Mouse (Mus musculus) embryonic fibroblast, embryonic 13.5 days (primary cell): ENCODE results near the gene Tmem59l. TPM values are rescaled to one million over a fixed set of nuclear protein-coding genes. Genes with fewer than 3 reads are reported as not detected.

Experiments used
- H3K27ac ChIP-seq: 2 replicates; pipeline ENCODE4 v1.5.1; 2012; ENCODE audit warnings: low read length, control low read depth, inconsistent platforms; ENCODE audit not compliant: insufficient read depth
- H3K4me1 ChIP-seq: 2 replicates; pipeline ENCODE4 v1.6.1; 2011; ENCODE audit warnings: low read length; ENCODE audit not compliant: control insufficient read depth, insufficient read depth
- H3K4me3 ChIP-seq: 2 replicates; pipeline ENCODE4 v1.5.1; 2011; ENCODE audit warnings: mild to moderate bottlenecking, control low read depth, low read length; ENCODE audit not compliant: insufficient read depth
- CTCF ChIP-seq: IDR thresholded peaks from 2 replicates; pipeline ENCODE4 v1.5.1; 2011; ENCODE audit warnings: mild to moderate bottlenecking, control low read depth, low read length, moderate library complexity, borderline replicate concordance; ENCODE audit not compliant: insufficient read depth
- POLR2A ChIP-seq: IDR thresholded peaks from 2 replicates; pipeline ENCODE4 v1.6.1; 2011; ENCODE audit warnings: low read depth, mild to moderate bottlenecking, control low read depth, low read length, moderate library complexity
- polyA plus RNA-seq: library from polyadenylated mRNA; stranded (reverse); fragments of >200 nt; gene quantifications from 2 replicates; pipeline ENCODE4 v1.2.4, GENCODE M21; 2011; ENCODE audit warnings: low read depth; ENCODE audit not compliant: missing spikeins, insufficient read length

The Tmem59l gene
- 0.58 and 1.5 TPM in 2 replicates for polyA plus RNA-seq

DNA sequence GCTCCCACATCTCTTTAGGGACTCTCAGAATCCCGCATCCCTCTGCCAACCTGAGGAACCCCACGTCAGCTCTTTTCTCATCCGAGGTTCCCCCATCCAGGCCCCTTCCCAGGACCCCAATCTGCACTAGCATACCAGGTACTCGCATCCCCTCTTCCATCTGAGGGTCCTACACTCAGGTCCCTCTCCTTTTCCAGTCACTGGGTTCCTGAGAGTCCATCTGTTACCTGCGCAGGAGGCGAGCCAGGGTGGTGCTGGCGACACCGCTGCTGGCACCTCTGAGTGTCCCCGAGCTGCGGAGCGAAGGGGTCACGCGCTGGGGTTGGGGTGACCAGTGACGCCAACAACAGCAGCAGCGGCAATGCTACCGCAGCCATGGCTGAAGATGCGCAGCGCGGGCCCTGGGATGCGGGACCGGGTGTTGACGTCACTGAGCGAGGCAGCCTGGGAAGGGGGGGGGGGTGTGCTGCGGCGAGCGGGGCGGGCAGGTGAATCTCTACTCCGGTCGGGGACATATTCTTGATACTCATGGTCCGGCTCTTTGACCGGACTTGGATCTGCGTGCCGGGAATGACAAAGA lies at the start of gene Tmem59l:
Gene Tmem59l (minus strand): TSS at position 418 of the 580 bp plus-strand sequence.
- TF ChIP-seq POLR2A (no peak), CTCF (no peak)
- Histone ChIP-seq H3K4me3 (no peak within 1 kb of the TSS), H3K4me1 (peaks cover 6% of the 10 kb centered on the region), H3K27ac (no peak within 1 kb of the TSS)

GRCm38 (mm10) chr8:70535701-70536100 lies 48.5 kb upstream of the Tmem59l start:
- TF ChIP-seq POLR2A (no peak), CTCF (no peak)
- no peak overlapping the region for H3K27ac ChIP-seq
- H3K4me1 ChIP-seq: no peaks in the 10 kb centered on the region
- H3K4me3 ChIP-seq: no peak overlapping the region

GRCm38 (mm10) chr8:70535221-70535620 lies 48.1 kb upstream of the Tmem59l start:
- no peak overlapping the region for H3K4me3 ChIP-seq
- no peaks in the 10 kb centered on the region for H3K4me1 ChIP-seq
- no peak for TF ChIP-seq POLR2A
- TF ChIP-seq CTCF: no peak
- H3K27ac ChIP-seq: no peak overlapping the region

- TF ChIP-seq POLR2A: no peak
- no peak for TF ChIP-seq CTCF
- H3K27ac ChIP-seq: no peak overlapping the region
- H3K4me3 ChIP-seq: no peak overlapping the region
Measured at GRCm38 (mm10) chr8:70534281-70534680, 47.1 kb upstream of the Tmem59l start.

GRCm38 (mm10) chr8:70530314-70530713 lies 43.2 kb upstream of the Tmem59l start:
- H3K27ac ChIP-seq: no peak overlapping the region
- TF ChIP-seq POLR2A: no peak
- no peak for TF ChIP-seq CTCF
- H3K4me1 ChIP-seq: no peaks in the 10 kb centered on the region
- no peak overlapping the region for H3K4me3 ChIP-seq

More at GRCm38 (mm10) chr8:70534281-70534680, 47.1 kb upstream of the Tmem59l start:
- no peaks in the 10 kb centered on the region for H3K4me1 ChIP-seq

GRCm38 (mm10) chr8:70529741-70530161 lies 42.6 kb upstream of the Tmem59l start:
- no peak for TF ChIP-seq CTCF
- TF ChIP-seq POLR2A: no peak
- H3K4me3 ChIP-seq: no peak overlapping the region
- no peaks in the 10 kb centered on the region for H3K4me1 ChIP-seq
- no peak overlapping the region for H3K27ac ChIP-seq

DNA sequence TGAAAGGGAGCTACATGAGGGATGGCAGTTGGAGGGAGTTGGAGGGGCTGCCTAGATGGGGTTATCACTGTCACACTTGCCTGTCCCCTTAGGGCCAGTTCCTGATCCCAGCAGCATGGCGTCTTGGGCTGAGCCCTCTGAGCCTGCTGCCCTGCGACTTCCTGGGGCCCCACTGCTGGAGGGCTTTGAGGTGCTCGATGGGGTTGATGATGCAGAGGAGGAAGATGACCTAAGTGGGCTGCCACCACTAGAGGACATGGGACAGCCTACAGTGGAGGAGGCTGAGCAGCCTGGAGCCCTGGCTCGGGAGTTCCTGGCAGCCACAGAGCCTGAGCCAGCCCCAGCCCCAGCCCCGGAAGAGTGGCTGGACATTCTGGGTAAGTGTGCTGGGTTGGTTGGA lies 42.1 kb upstream of the Tmem59l start:
- Histone ChIP-seq H3K4me3 (no peak overlapping the region), H3K4me1 (no peaks in the 10 kb centered on the region), H3K27ac (no peak overlapping the region)
- TF ChIP-seq POLR2A (0 out of 2 replicates have a peak, but pooled peaks have one; percentile 8), CTCF (no peak)

- Histone ChIP-seq H3K4me1 (no peaks in the 10 kb centered on the region), H3K4me3 (peak overlapping the region; percentile 96), H3K27ac (0 out of 2 replicates have a peak overlapping the region, but pooled peaks have one; percentile 3)
- TF ChIP-seq POLR2A (no peak), CTCF (no peak)
Measured at GRCm38 (mm10) chr8:70528182-70528797, 41.1 kb upstream of the Tmem59l start.

DNA sequence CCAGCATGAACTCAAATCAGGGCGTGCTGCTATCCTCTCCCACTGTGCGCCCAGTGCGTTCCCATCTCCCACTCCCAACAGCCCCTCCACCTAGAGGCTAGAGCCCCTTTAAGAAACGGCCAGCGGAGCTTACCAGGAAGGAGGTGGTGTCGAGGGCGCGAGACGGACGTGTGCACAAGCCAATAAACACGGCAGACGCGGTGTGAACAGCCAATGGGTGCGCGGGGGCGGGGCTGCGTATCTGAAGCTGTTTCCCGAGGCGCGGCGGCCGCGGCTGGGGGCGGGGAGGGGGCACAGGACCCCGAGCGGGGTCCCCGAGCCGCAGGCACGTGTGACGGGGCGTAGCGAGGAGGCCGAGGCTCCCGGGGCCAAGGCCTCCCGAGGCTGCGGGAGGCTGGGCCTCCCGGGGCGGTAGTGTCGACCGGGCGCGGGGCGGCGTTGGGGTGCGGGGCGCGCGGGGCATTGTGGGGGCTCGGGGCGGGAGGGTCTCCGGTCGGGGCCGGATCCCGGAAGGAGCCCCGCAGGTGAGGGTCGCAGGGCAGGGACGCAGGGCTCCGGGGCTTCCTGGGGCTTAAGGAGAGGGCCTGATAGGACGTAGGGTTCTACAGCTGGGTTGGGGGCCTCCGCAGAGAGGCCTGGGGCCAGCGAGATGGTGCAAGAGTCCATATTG lies 40.5 kb upstream of the Tmem59l start, which contains the start of the genes Fkbp8 and Kxd1:
Gene Fkbp8 (plus strand): TSS at position 213 of the 670 bp plus-strand sequence.
Gene Kxd1 (minus strand): TSS at position 445 of the 670 bp plus-strand sequence.
- Histone ChIP-seq H3K27ac (0 out of 2 replicates have a peak within 1 kb of the TSS, but pooled peaks have one; percentile 3), H3K4me1 (no peaks in the 10 kb centered on the region)
- TF ChIP-seq CTCF: no peak
- TF ChIP-seq POLR2A: peak; percentile 83

DNA sequence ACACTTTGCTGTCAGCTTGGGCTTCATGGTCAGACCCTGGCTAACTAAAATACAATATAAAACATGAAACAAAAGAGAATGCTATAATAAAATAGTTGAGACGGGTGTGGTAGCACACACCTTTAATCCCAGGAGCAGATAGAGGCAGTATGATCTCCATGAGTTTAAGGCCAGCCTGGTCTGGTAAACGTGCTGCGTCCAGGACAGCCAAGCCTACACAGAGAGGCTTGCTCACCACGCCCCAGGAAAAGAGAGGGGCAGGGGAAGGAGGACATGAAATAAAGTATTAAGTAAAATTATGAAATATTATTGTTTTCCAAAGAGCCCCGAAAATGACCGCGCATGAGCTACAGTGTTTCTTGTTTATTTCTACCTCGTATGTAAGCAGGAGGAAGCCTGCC lies 40.0 kb upstream of the Tmem59l start:
- Histone ChIP-seq H3K4me1 (no peaks in the 10 kb centered on the region; the same call in none of the 2 replicates), H3K27ac (no peak overlapping the region), H3K4me3 (peak overlapping the region; percentile 72)
- TF ChIP-seq POLR2A: no peak
- TF ChIP-seq CTCF: no peak

More for the DNA sequence above, 40.5 kb upstream of the Tmem59l start, which contains the start of the genes Fkbp8 and Kxd1:
- H3K4me3 ChIP-seq: peak within 1 kb of the TSS; percentile 96
